Mouse (Mus musculus) spleen, adult 2 months (tissue): ENCODE data around the gene Ptprt. TPM values are rescaled to one million over a fixed set of nuclear protein-coding genes. Genes with fewer than 3 reads are reported as not detected.

Experiments
- DNase-seq, 2 experiments: peaks; one replicate each; pipeline versions ENCODE4 v3.0.0 to v3.0.0-alpha.2; 2012 to 2021; ENCODE audit warnings: low spot score in 2 of 2, low read depth in 1 of 2
- H3K27ac ChIP-seq: fragments of 200-500 bp; 2 replicates; pipeline ENCODE4 v1.5.1; 2012; ENCODE audit warnings: low read length, inconsistent platforms; ENCODE audit not compliant: insufficient read depth
- H3K27me3 ChIP-seq: fragments of 200-500 bp; 2 replicates; pipeline ENCODE4 v1.6.1; 2012; ENCODE audit warnings: mild to moderate bottlenecking, moderate library complexity, low read length, inconsistent platforms; ENCODE audit not compliant: control insufficient read depth, insufficient read depth
- H3K36me3 ChIP-seq: fragments of 200-500 bp; 2 replicates; pipeline ENCODE4 v1.6.1; 2012; ENCODE audit warnings: mild to moderate bottlenecking, low read length, inconsistent platforms; ENCODE audit not compliant: control insufficient read depth, insufficient read depth
- H3K4me1 ChIP-seq: fragments of 200-500 bp; 2 replicates; pipeline ENCODE4 v1.6.1; 2011; ENCODE audit warnings: inconsistent platforms; ENCODE audit not compliant: control insufficient read depth, insufficient read depth, insufficient read length
- H3K4me3 ChIP-seq: fragments of 200-500 bp; 2 replicates; pipeline ENCODE4 v1.5.1; 2011; ENCODE audit warnings: mild to moderate bottlenecking, inconsistent platforms; ENCODE audit not compliant: insufficient read depth, insufficient read length; ENCODE audit errors: extremely low read depth
- CTCF ChIP-seq: fragments of 200-500 bp; IDR thresholded peaks from 2 replicates; pipeline ENCODE4 v1.5.1; 2011; ENCODE audit warnings: mild to moderate bottlenecking, inconsistent platforms; ENCODE audit not compliant: insufficient read depth, insufficient read length, insufficient replicate concordance; ENCODE audit errors: extremely low read depth
- POLR2A ChIP-seq: fragments of 200-500 bp; IDR thresholded peaks from 2 replicates; pipeline ENCODE4 v1.6.1; 2011; ENCODE audit warnings: low read depth, low read length, inconsistent platforms
- WGBS: fragments of 180-500 bp; shearing (Covaris S2); methylation state at CpG from one replicate; pipeline ENCODE4 v1.1.7; 2018; 5-methylcytosine and 5-hydroxymethylcytosine counted together
- polyA plus RNA-seq: library from polyadenylated mRNA; depleted of rRNA; stranded (reverse); fragments of >200 nt; gene quantifications from 2 replicates; pipeline ENCODE4 v1.2.3, GENCODE M21; 2012

Ptprt gene
- polyA plus RNA-seq, 1 experiment: 0.25 TPM

- Histone ChIP-seq H3K27ac (no peak overlapping the region), H3K27me3 (no peaks in the 10 kb centered on the region), H3K36me3 (no peaks in the 10 kb centered on the region), H3K4me3 (no peak overlapping the region), H3K4me1 (no peaks in the 10 kb centered on the region)
- TF ChIP-seq CTCF: no peak
- no peak for TF ChIP-seq POLR2A
- 90% methylated on average over 10 of the region's 10 CpGs for WGBS
- DNase-seq: no peak
These were observed 153.3 kb downstream of the Ptprt start for GRCm38 (mm10) chr2:162507664-162508063.

- no peak overlapping the region for H3K4me3 ChIP-seq
- no peaks in the 10 kb centered on the region for H3K36me3 ChIP-seq
- no peaks in the 10 kb centered on the region for H3K27me3 ChIP-seq
- H3K4me1 ChIP-seq: no peaks in the 10 kb centered on the region
- WGBS: 86% methylated on average over 4 of the region's 4 CpGs
- TF ChIP-seq CTCF (no peak), POLR2A (no peak)
- H3K27ac ChIP-seq: no peak overlapping the region
- no peak for DNase-seq
These were observed 156.1 kb downstream of the Ptprt start for GRCm38 (mm10) chr2:162504850-162505249.

- TF ChIP-seq CTCF (no peak), POLR2A (no peak)
- H3K36me3 ChIP-seq: no peaks in the 10 kb centered on the region
- H3K4me1 ChIP-seq: no peaks in the 10 kb centered on the region
- H3K27ac ChIP-seq: no peak overlapping the region
- H3K4me3 ChIP-seq: no peak overlapping the region
- H3K27me3 ChIP-seq: no peaks in the 10 kb centered on the region
- no peak for DNase-seq
- 88% methylated on average over 9 of the region's 9 CpGs for WGBS
These were observed 161.4 kb downstream of the Ptprt start for GRCm38 (mm10) chr2:162499501-162499915.

GRCm38 (mm10) chr2:162498191-162498590 is 162.8 kb downstream of the Ptprt start:
- H3K4me3 ChIP-seq: no peak overlapping the region
- H3K4me1 ChIP-seq: no peaks in the 10 kb centered on the region
- H3K27ac ChIP-seq: no peak overlapping the region
- no peaks in the 10 kb centered on the region for H3K27me3 ChIP-seq
- no peak for TF ChIP-seq POLR2A
- TF ChIP-seq CTCF: no peak
- WGBS: 60% methylated on average over 3 of the region's 3 CpGs
- no peak for DNase-seq
- H3K36me3 ChIP-seq: no peaks in the 10 kb centered on the region

- no peaks in the 10 kb centered on the region for H3K27me3 ChIP-seq
- no peak for TF ChIP-seq POLR2A
- no peak for TF ChIP-seq CTCF
- no peak for DNase-seq
- H3K4me3 ChIP-seq: no peak overlapping the region
- no peaks in the 10 kb centered on the region for H3K4me1 ChIP-seq
- no peak overlapping the region for H3K27ac ChIP-seq
- no peaks in the 10 kb centered on the region for H3K36me3 ChIP-seq
These were observed 176.9 kb downstream of the Ptprt start for GRCm38 (mm10) chr2:162484036-162484435.

GRCm38 (mm10) chr2:162443106-162443505 is 217.8 kb downstream of the Ptprt start:
- H3K36me3 ChIP-seq: no peaks in the 10 kb centered on the region
- 53% methylated on average over 1 of the region's 1 CpGs for WGBS
- DNase-seq: no peak
- no peaks in the 10 kb centered on the region for H3K27me3 ChIP-seq
- H3K27ac ChIP-seq: no peak overlapping the region
- TF ChIP-seq CTCF (no peak), POLR2A (no peak)
- H3K4me1 ChIP-seq: no peaks in the 10 kb centered on the region
- no peak overlapping the region for H3K4me3 ChIP-seq

GRCm38 (mm10) chr2:162436646-162437045 is 224.3 kb downstream of the Ptprt start:
- Histone ChIP-seq H3K36me3 (no peaks in the 10 kb centered on the region), H3K27me3 (no peaks in the 10 kb centered on the region), H3K4me1 (no peaks in the 10 kb centered on the region), H3K4me3 (no peak overlapping the region), H3K27ac (no peak overlapping the region)
- no peak for TF ChIP-seq CTCF
- no peak for TF ChIP-seq POLR2A
- 94% methylated on average over 3 of the region's 3 CpGs for WGBS
- DNase-seq: no peak
